Mouse (Mus musculus) megakaryocyte, embryonic 14.5 days (primary cell): ENCODE measurements around the gene Cul7. TPM values are rescaled to one million over a fixed set of nuclear protein-coding genes. Genes with fewer than 3 reads are reported as not detected.

Experiments used
- H3K27me3 ChIP-seq: replicated peaks from 2 replicates; pipeline ENCODE3; 2012; ENCODE audit warnings: inconsistent platforms
- H3K36me3 ChIP-seq: replicated peaks from 2 replicates; pipeline ENCODE3; 2012; ENCODE audit warnings: low read length, inconsistent platforms, mixed read lengths
- H3K4me1 ChIP-seq: 2 replicates; pipeline ENCODE4 v1.6.1; 2012; ENCODE audit warnings: inconsistent platforms
- H3K4me3 ChIP-seq: replicated peaks from 2 replicates; pipeline ENCODE3; 2012; ENCODE audit warnings: moderate library complexity, mild to moderate bottlenecking, inconsistent platforms
- H3K9me3 ChIP-seq: 2 replicates; pipeline ENCODE4 v1.6.1; 2012; ENCODE audit warnings: inconsistent platforms
- FLI1 ChIP-seq: IDR thresholded peaks from 2 replicates; pipeline ENCODE4 v1.6.1; 2012; ENCODE audit warnings: low read length, inconsistent platforms, mixed read lengths
- GATA1 ChIP-seq: IDR thresholded peaks from 3 replicates; pipeline ENCODE4 v1.6.1; 2012; ENCODE audit warnings: mixed read lengths, low read length, inconsistent platforms, borderline replicate concordance
- polyA plus RNA-seq: library from polyadenylated mRNA; stranded (reverse); fragments of >175 nt; gene quantifications from 2 replicates; pipeline ENCODE4 v1.2.3, GENCODE M21; 2012; ENCODE audit warnings: low replicate concordance; ENCODE audit not compliant: insufficient read depth

Gene Cul7
- polyA plus RNA-seq, 1 experiment: 90.0 TPM

GRCm38 (mm10) chr17:46681466-46682118 is 31.5 kb downstream of the Cul7 start:
- H3K36me3 ChIP-seq: peaks cover 76% of the 10 kb centered on the region
- H3K27me3 ChIP-seq: no peaks in the 10 kb centered on the region
- peaks cover 49% of the 10 kb centered on the region for H3K4me1 ChIP-seq
- H3K4me3 ChIP-seq: peak overlapping the region; percentile 95
- H3K9me3 ChIP-seq: no peaks in the 10 kb centered on the region
- TF ChIP-seq GATA1 (no peak), FLI1 (no peak)

- Histone ChIP-seq H3K4me3 (no peak overlapping the region), H3K36me3 (peaks cover 76% of the 10 kb centered on the region), H3K4me1 (peaks cover 38% of the 10 kb centered on the region), H3K9me3 (no peaks in the 10 kb centered on the region), H3K27me3 (no peaks in the 10 kb centered on the region)
- TF ChIP-seq GATA1 (no peak), FLI1 (no peak)
Measured at GRCm38 (mm10) chr17:46682654-46683389, 32.7 kb downstream of the Cul7 start.

GRCm38 (mm10) chr17:46685913-46686312 is 35.8 kb downstream of the Cul7 start:
- Histone ChIP-seq H3K36me3 (peaks cover 73% of the 10 kb centered on the region), H3K9me3 (no peaks in the 10 kb centered on the region)
- TF ChIP-seq GATA1 (no peak), FLI1 (no peak)

GRCm38 (mm10) chr17:46690665-46691064 is 40.5 kb downstream of the Cul7 start:
- peaks cover 52% of the 10 kb centered on the region for H3K36me3 ChIP-seq
- TF ChIP-seq FLI1: no peak
- TF ChIP-seq GATA1: no peak
- 0 out of 2 replicates have a peak, but pooled peaks cover 7% of the 10 kb centered on the region for H3K4me1 ChIP-seq
- H3K4me3 ChIP-seq: no peak overlapping the region
- no peaks in the 10 kb centered on the region for H3K9me3 ChIP-seq
- no peaks in the 10 kb centered on the region for H3K27me3 ChIP-seq

More at GRCm38 (mm10) chr17:46685913-46686312, 35.8 kb downstream of the Cul7 start:
- Histone ChIP-seq H3K27me3 (no peaks in the 10 kb centered on the region), H3K4me1 (peaks cover 17% of the 10 kb centered on the region), H3K4me3 (no peak overlapping the region)

GRCm38 (mm10) chr17:46691390-46691789 is 41.3 kb downstream of the Cul7 start:
- Histone ChIP-seq H3K4me1 (peaks cover 13% of the 10 kb centered on the region), H3K4me3 (no peak overlapping the region), H3K9me3 (no peaks in the 10 kb centered on the region), H3K36me3 (peaks cover 51% of the 10 kb centered on the region), H3K27me3 (no peaks in the 10 kb centered on the region)
- TF ChIP-seq FLI1: no peak
- TF ChIP-seq GATA1: no peak

- H3K36me3 ChIP-seq: peaks cover 47% of the 10 kb centered on the region
- no peak overlapping the region for H3K4me3 ChIP-seq
Measured at GRCm38 (mm10) chr17:46694517-46695063, 44.5 kb downstream of the Cul7 start.

GRCm38 (mm10) chr17:46698515-46698914 is 48.4 kb downstream of the Cul7 start:
- Histone ChIP-seq H3K27me3 (no peaks in the 10 kb centered on the region), H3K4me1 (peaks cover 36% of the 10 kb centered on the region), H3K9me3 (no peaks in the 10 kb centered on the region), H3K36me3 (peaks cover 58% of the 10 kb centered on the region), H3K4me3 (no peak overlapping the region)
- TF ChIP-seq FLI1: no peak
- TF ChIP-seq GATA1: no peak

More at GRCm38 (mm10) chr17:46694517-46695063, 44.5 kb downstream of the Cul7 start:
- TF ChIP-seq FLI1: no peak
- TF ChIP-seq GATA1: no peak
- Histone ChIP-seq H3K9me3 (no peaks in the 10 kb centered on the region), H3K27me3 (no peaks in the 10 kb centered on the region), H3K4me1 (peaks cover 17% of the 10 kb centered on the region)

- H3K9me3 ChIP-seq: no peaks in the 10 kb centered on the region
- no peaks in the 10 kb centered on the region for H3K27me3 ChIP-seq
- peaks cover 53% of the 10 kb centered on the region for H3K36me3 ChIP-seq
- H3K4me3 ChIP-seq: no peak overlapping the region
- TF ChIP-seq GATA1 (no peak), FLI1 (no peak)
- peaks cover 44% of the 10 kb centered on the region for H3K4me1 ChIP-seq
Measured at GRCm38 (mm10) chr17:46699245-46699644, 49.1 kb downstream of the Cul7 start.

- TF ChIP-seq FLI1 (no peak), GATA1 (no peak)
- H3K9me3 ChIP-seq: no peaks in the 10 kb centered on the region
- H3K27me3 ChIP-seq: no peaks in the 10 kb centered on the region
- H3K4me1 ChIP-seq: peaks cover 46% of the 10 kb centered on the region
- peak overlapping the region; percentile 8 for H3K4me3 ChIP-seq
- H3K36me3 ChIP-seq: peaks cover 50% of the 10 kb centered on the region
Measured at GRCm38 (mm10) chr17:46699912-46700311, 49.8 kb downstream of the Cul7 start.

GRCm38 (mm10) chr17:46701489-46701888 is 51.4 kb downstream of the Cul7 start:
- TF ChIP-seq FLI1 (no peak), GATA1 (no peak)
- Histone ChIP-seq H3K4me3 (no peak overlapping the region), H3K4me1 (peaks cover 49% of the 10 kb centered on the region), H3K9me3 (no peaks in the 10 kb centered on the region), H3K36me3 (peaks cover 42% of the 10 kb centered on the region), H3K27me3 (no peaks in the 10 kb centered on the region)
